In genomic region chr14:16200220-16200912, GRCm38 (mm10) we compare ENCODE assay signal across 8 mouse cellular contexts. TPM values are rescaled to one million over a fixed set of nuclear protein-coding genes. Genes with fewer than 3 reads are reported as not detected.
DNase-seq lines count a peak whose midpoint lies in the region; ATAC-seq and TF ChIP-seq lines count a peak whose summit lies in the region.

No protein-coding gene starts in this region.

- no peak for TF ChIP-seq CTCF in layer of hippocampus, adult 2 months (conservative IDR thresholded peaks at IDR 0.05)

- H3K9me3 ChIP-seq in hindbrain, embryonic 16.5 days (ENCODE audit: control insufficient read depth, low read length) = no peaks in the 10 kb centered on the region
- no peaks in the 10 kb centered on the region for H3K9me3 ChIP-seq in neural tube, embryonic 15.5 days (replicated peaks)

- peak overlapping the region; percentile 24 for H3K4me3 ChIP-seq in layer of hippocampus, adult 2 months
- no peak overlapping the region for H3K4me3 ChIP-seq in hindbrain, embryonic 16.5 days (ENCODE audit: low read length)
- no peak overlapping the region for H3K4me3 ChIP-seq in neural tube, embryonic 15.5 days (replicated peaks)

- no peaks in the 10 kb centered on the region for H3K27me3 ChIP-seq in hindbrain, embryonic 16.5 days (replicated peaks; ENCODE audit: control insufficient read depth, insufficient read depth, low read length)
- no peaks in the 10 kb centered on the region for H3K27me3 ChIP-seq in neural tube, embryonic 15.5 days (replicated peaks)

- peaks cover 15% of the 10 kb centered on the region for H3K4me1 ChIP-seq in hindbrain, embryonic 16.5 days (ENCODE audit: control insufficient read depth, insufficient read depth, low read depth, low read length)
- peaks cover 17% of the 10 kb centered on the region for H3K4me1 ChIP-seq in neural tube, embryonic 15.5 days

- peak overlapping the region; percentile 47 for H3K4me2 ChIP-seq in hindbrain, embryonic 16.5 days (ENCODE audit: low read length)
- peak overlapping the region; percentile 44 for H3K4me2 ChIP-seq in neural tube, embryonic 15.5 days

- peak; percentile 19 for DNase-seq in cerebellum, adult 9-11 months
- no peak for DNase-seq in cerebellum, adult 8-10 months
- no peak for DNase-seq in layer of hippocampus, adult 2 months (ENCODE audit: low spot score in 2 of 2)
- no peak for DNase-seq in layer of hippocampus, adult 8-10 months (ENCODE audit: low spot score in 2 of 2)
- DNase-seq in urinary bladder, adult 18-20 months (ENCODE audit: low spot score in 2 of 2) = no peak
- no peak for DNase-seq in liver

- no peak overlapping the region for H3K9ac ChIP-seq in hindbrain, embryonic 16.5 days (ENCODE audit: low read depth, low read length)
- no peak overlapping the region for H3K9ac ChIP-seq in neural tube, embryonic 15.5 days (replicated peaks)

- peak; percentile 24 for ATAC-seq in hindbrain, embryonic 16.5 days
- no peak for ATAC-seq in neural tube, embryonic 15.5 days (ENCODE audit: low FRiP score)

- H3K27ac ChIP-seq in layer of hippocampus, adult 2 months = peak overlapping the region; percentile 39; the same call in 1 of the 2 replicates
- peak overlapping the region; percentile 66 for H3K27ac ChIP-seq in hindbrain, embryonic 16.5 days (ENCODE audit: low read depth, low read length)
- peak overlapping the region; percentile 54 for H3K27ac ChIP-seq in neural tube, embryonic 15.5 days (replicated peaks)

- H3K36me3 ChIP-seq in hindbrain, embryonic 16.5 days (ENCODE audit: control insufficient read depth, insufficient read depth, low read length) = no peaks in the 10 kb centered on the region
- H3K36me3 ChIP-seq in neural tube, embryonic 15.5 days = no peaks in the 10 kb centered on the region

- whole genome bisulfite sequencing in hindbrain, embryonic 16.5 days = 8% methylated on average over 6 of the region's 6 CpGs
- 15% methylated on average over 6 of the region's 6 CpGs for WGBS in neural tube, embryonic 15.5 days

RNA-seq across cellular contexts. Expression of gene Ngly1, which starts 48.7 kb away (rescaled TPM):
- total RNA-seq in layer of hippocampus, adult 2 months (2021) = 10 to 100 TPM; 27.5 to 28.6 TPM
- total RNA-seq in layer of hippocampus, adult 8-10 months (2022) = 10 to 100 TPM; 27.9 to 33.7 (median 32.1) TPM
- 27.4 and 30.1 TPM in 2 replicates for polyA plus RNA-seq in hindbrain, embryonic 16.5 days (2015; fragmentation: Nextera tagmentation; extraction: Ambion mirVana)
- polyA plus RNA-seq in neural tube, embryonic 15.5 days (2015; fragmentation: Nextera tagmentation; extraction: Ambion mirVana) = 27.1 and 32.7 TPM in 2 replicates

RNA-seq across cellular contexts. Expression of gene Oxsm, which starts 49.2 kb away (rescaled TPM):
- total RNA-seq in layer of hippocampus, adult 2 months (2021) = 10 to 100 TPM in 1 of 2 experiments, 1 to 10 TPM in 1; 9.3 to 10.1 TPM
- 10 to 100 TPM; 10.2 to 12.9 (median 12.1) TPM for total RNA-seq in layer of hippocampus, adult 8-10 months (2022)
- polyA plus RNA-seq in hindbrain, embryonic 16.5 days (2015; fragmentation: Nextera tagmentation; extraction: Ambion mirVana) = 1.8 and 2.9 TPM in 2 replicates
- 2.0 and 2.2 TPM in 2 replicates for polyA plus RNA-seq in neural tube, embryonic 15.5 days (2015; fragmentation: Nextera tagmentation; extraction: Ambion mirVana)
